Mouse (Mus musculus) c-Kit-negative CD71-positive TER-119-positive erythroid progenitor cells, embryonic 14.5 days (primary cell): Measurements from ENCODE around the gene 4933428G20Rik.

Source experiments
- DNase-seq: peaks from one replicate; pipeline ENCODE4 v3.0.0-alpha.2; 2013; ENCODE audit warnings: low read depth, low spot score

The 4933428G20Rik gene

DNA sequence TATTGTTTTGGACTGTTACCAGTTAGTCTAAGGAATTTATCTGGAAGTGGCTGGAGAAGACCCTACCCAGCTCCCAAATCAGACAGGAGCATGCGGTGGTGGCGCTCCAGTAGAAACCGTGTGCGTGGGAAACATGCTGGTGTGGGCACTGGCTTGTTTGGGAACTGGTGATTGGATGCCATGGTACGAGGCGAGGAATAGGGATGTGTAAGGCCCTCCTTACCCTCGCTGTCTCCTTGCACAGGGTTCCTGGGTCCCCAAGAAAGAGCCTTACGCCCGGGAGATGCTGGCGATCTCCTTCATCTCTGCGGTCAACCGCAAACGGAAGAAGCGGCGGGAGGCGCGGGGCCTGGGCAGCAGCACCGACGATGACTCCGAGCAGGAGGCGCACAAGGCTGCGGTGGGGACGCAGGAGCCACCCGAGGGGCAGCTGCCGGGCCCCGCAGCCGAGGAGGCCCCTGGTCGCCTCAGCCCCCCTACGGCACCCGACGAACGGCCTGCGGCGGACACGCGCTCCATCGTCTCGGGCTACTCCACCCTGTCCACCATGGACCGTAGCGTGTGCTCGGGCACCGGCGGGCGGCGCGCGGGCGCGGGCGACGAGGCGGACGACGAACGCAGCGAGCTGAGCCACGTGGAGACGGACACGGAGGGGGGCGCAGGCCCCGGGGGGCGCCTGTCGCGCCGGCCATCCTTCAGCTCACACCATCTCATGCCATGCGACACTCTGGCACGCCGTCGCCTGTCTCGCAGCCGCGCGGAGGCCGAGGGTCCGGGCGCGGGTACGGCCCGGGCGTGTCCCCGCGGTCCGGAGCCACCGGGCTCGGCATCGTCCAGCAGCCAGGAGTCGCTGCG lies at the start of gene 4933428G20Rik:
TSS of gene 4933428G20Rik (minus strand) at position 476 of the 855 bp plus-strand sequence.
- DNase-seq = no peak

GRCm38 (mm10) chr11:97548757-97549156 lies 48.6 kb upstream of the 4933428G20Rik start:
- no peak for DNase-seq

DNA sequence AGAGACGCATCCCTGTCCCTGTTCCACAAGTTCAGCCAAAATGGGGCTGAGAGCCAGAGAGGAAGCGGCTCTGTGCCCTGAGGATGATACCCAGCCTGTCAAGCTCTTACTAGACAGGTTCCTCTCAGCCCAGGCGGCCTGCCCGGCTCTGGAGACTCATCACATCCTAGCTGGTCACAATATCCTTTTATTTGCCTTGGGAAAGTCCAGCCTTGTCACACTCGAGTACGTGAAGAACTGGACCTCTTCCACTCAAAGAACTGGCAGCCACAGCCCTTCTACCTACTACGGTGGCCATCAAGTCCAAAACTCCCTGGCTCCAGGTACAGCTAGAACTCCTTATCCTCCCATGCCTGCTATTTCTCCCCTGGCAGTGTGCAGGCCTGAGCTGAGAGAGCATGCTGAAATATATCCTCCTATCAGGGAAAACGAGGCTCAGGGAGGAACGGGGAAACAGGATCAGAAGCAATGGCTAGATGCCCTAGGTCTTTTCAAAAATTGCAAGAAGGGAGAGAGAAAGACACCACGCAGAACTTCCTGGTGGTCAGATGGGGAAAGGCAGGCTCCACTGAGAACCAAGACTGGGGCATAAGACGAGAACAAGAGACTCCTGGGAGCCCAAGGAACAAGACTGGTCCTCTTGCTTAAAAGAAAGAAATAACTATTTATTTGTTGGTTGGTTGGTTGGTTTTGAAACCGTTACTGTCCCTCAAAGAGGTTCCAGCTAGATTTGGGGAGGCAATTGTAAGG lies 48.0 kb upstream of the 4933428G20Rik start:
- DNase-seq = no peak

DNA sequence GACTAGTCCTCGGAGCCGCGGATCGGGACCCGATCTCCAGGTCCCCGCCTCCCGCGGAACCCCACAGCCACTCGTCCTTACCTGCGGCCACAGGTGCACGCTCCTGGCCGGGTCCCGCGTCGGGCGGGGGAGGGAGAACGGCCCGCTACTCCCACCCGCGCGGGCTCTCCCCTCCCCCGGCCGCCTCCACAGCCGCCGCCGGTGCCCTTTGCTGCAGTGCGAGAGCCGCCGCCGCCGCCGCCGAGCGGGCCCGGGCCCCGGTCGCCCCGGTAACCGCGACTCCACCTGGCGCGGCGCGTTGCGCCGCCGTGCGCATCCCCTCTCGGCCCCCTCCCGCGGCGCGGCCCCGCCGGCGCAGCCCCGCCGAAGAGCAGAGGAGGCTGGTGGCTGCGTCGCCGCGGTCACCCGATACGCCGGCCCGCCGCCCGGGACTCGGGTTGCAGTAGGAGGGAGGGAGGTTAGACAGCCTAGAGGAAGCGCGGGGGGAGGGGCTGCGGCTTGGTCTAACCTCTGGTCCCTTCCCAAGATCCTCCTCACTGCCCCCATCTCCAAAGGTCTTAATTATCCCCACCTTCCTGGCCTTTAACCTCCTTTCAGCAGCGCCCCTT lies 46.8 kb upstream of the 4933428G20Rik start:
- DNase-seq = no peak

DNA sequence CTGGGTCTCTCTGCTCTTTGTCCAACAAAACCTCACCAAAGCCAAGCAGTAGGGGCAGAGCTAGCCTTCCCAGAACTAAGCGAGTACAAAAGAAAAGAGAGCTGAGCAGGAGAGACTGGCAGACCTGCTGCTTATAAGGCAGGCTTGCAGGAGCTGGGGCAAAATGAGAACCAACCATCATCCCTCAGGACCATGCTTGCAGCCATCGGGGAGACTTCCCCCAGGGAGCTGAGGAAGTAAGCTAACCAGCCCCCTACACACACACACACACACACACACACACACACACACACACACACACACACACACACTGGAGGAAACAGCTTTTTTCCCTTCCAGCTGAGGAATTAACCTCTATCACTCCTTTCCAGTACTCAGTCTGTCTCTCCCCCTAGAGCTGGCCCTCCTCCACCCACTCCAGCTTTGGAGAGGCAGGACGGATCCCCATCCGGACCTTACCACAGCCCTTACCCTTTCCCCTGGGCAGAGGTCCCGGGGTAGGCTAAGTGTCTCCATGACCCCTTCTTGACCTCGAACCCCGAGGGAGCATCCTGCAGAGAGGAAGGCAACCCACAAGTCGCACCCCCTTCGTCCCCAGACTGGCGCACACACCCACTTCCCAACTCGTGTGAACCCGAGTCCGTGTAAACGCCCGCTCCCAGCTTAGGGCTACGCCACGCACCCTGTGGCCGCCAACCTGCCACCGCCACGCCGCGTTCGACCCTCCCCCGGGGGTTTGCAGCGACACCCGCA lies 45.8 kb upstream of the 4933428G20Rik start:
- no peak for DNase-seq

- DNase-seq = no peak
Measured at GRCm38 (mm10) chr11:97543883-97544282, 43.7 kb upstream of the 4933428G20Rik start.

- no peak for DNase-seq
Measured at GRCm38 (mm10) chr11:97543181-97543733, 43.1 kb upstream of the 4933428G20Rik start.

DNA sequence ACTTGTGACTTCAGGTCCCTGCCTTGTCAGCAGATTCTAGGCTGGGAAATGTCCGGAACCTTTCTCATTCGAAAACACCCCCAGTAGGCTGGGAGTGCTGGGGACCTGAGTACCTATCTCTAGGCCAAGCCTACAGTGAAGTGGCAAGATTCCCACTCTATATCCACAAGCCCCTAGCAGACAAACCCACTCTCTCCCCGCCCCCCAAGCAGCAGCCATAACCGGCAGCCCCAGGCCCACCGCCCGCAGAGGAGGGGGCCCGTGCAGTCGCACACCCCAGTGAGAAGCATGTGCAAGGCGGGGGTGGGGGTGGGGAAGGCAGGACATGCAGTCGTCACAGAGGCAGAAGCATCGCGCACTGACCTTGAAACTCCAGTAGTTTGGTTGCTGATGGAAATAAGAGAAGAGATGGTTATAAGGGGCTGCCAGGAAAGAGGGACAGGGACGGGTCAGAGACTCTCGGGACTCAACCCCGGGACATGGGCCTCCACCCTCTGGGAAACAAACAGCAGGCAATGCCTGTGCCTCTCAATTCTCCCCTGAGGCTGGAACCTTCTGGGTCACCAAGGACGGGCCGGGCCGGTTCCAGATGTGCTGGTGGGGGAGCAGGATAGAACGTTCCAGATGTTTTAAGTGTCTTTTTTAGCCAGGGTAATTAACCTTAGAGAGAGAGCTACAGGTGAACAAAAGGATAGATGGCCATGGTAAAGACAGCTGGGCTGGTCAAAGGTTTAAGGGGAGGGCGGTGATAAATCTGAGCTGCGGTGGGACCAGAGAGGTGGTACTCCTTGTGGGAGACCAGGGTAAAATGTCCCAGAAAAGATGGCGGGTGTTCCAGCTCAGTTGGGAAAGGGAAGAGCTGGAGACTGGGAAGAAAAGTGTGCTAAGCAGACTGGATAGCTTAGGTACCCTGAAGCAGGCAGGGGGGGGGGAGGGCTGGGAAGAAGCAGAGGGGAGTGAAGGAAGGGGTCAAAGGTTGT lies 42.3 kb upstream of the 4933428G20Rik start:
- no peak for DNase-seq

- no peak for DNase-seq
Measured at GRCm38 (mm10) chr11:97540604-97541003, 40.5 kb upstream of the 4933428G20Rik start.

DNA sequence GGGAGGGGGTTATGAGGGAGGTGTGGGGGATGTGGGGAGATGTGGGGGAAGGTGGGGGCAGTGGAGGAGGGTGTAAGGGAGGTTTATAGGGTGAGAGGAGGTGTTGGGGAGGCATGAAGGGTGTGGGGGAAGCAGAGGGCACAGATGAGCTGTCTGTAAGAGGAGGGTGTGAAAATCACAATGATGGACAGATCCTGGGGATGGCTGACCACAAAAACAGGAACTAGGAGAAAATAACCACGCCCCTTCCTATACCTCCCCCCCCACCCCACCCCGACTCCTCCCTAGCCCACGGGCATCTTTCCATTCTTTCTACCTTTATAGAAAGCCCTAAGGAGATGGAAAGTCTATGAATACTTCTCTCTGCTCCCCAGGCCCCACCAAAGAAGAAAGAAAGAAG lies 40.0 kb upstream of the 4933428G20Rik start:
- no peak for DNase-seq

- DNase-seq = no peak
Measured at GRCm38 (mm10) chr11:97539622-97540021, 39.5 kb upstream of the 4933428G20Rik start.

DNA sequence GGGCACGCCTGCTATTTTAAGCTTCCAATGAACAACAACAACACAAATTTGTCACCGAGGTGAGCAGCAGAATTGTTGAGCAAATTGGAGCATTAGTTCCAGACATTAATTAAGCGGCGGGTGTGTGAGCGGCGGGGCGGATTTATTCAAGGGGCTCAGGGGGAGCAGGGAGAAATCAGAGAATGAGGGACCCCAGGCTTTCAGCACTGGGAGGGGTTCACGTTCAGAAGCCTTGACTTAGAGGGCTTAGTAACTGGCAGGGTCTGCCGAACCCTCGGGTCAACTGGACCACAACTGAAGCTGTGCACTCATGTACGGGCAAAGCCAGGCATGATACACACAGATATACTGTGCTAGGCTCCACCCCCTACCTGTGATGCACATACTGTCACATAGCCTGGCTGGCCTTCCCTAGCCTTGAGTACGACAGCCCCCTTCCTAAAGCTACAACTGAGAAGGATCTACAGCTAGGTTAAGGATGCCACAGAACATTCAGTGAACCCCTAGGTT lies 37.5 kb upstream of the 4933428G20Rik start:
- no peak for DNase-seq

DNA sequence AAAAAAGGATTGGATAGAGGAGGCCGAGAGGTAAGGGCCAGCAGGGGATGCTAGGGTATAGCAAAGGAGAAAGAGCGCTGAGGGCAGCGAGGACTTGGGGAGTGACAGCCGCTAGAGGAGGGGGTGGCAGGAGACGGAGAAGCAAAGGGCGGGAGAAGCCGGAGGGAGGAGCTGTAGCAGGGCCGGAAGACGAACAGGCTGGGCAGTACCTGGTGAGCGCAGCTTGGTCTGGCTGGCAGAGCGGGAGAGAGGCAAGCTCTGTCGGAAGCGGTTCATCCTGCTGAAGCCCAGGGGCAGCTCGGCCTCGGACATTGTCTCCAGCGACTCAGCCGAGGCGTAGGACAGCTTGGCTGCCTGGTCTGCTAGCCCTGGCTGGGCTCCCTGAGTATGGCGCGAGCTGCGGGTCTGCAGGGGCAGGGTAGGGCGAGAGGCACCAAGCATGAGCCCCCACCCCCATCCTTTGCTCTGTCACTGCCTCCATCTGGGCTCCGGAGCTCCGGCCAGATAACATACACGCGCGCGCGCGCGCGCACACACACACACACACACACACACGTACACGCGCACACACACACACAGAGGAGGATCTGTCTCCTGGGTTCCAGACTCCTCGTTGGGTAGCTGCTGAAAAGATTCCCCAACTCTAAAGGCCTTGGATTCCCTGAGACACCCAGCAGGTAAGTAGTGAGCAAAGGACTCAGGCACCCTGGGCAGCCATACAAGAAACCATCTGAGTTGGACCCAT lies 36.9 kb upstream of the 4933428G20Rik start:
- no peak for DNase-seq

DNA sequence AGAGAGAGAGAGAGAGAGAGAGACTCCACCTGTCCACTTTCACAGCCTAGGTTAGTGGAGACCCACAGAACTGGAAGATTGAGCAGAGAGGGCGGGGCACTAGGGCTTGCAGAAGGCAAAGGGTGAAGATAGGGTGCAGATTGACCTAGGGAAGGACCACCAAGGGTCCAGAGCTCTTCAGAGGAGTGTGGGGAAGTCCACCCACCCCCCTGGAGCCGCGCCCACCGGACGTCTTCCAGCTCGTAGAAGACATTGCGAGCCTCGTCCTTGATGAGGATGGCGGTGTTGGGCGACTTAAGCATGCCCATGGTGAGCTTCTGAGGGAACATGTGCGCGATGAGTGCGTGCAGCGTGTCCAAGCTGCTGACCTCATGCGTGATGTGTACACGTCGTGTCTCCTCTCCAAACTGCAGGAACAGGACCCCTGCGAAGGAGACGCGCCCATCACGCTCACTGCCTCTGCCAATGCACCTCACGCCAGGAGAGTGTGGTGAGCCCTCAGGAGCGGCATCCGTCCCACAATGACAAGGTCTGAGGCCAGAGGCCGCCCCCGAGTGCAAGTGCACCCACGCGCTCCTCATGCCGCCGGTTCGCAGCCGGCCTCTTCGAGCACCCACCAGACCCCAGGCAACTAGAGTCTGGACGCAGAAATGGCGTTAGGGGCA lies 36.1 kb upstream of the 4933428G20Rik start:
- no peak for DNase-seq

- no peak for DNase-seq
Measured at GRCm38 (mm10) chr11:97535660-97536059, 35.5 kb upstream of the 4933428G20Rik start.

GRCm38 (mm10) chr11:97535308-97535630 lies 35.1 kb upstream of the 4933428G20Rik start:
- DNase-seq = no peak

DNA sequence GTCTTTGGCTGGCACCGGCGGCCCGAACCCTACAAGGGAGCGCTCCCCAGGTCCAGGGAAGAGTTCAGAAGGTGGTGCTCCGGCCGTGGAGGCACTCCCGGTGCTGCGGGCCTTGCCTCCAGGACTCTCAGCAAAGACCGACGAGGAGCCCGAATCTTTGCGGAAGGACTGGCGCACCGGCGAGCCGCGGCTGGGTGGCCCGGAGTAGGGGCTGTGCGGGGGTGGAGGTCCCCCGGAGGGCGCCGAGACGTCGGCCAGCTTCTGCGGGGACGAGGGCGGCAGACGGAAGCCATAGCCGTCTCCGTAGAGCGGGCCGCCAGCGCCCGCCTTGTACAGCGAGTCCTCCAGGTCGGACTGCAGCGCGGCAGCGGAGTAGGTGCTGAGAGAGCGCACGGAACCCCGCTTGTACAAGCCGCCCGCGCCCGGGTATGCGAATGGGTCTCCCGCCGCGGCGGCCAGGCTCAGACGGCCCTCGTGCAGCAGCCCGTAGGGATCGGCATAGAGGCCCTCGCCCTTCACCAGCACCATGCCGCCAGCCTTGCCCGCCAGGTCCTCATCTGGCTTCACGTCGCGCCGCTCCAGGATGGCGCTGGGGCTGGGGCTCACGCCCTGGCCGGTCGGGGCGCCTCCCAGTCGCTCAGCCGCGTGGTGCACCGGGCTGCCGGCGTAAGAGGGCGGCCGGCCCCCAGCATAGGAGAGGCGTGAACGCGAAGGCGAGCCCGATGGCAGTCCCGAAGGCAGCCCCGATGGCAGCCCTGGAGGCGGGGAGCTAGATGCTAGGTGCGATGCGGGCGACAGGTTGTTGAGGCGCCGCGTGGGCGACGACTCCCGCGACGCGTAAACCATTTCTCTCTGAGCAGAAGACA lies 34.5 kb upstream of the 4933428G20Rik start:
- no peak for DNase-seq

- no peak for DNase-seq
Measured at GRCm38 (mm10) chr11:97533653-97534052, 33.5 kb upstream of the 4933428G20Rik start.
